Mouse (Mus musculus): ENCODE measurements around the gene Mcm6. TPM values are rescaled to one million over a fixed set of nuclear protein-coding genes. Genes with fewer than 3 reads are reported as not detected.

Gene Mcm6
- total RNA-seq, 2 experiments from 2014 or later = 9.3 to 14.8 TPM

Other genes starting within 250 kb of the Mcm6 start
- 10 to 100 TPM; 37.8 to 41.5 TPM for gene Ubxn4, start 115.7 kb downstream of the Mcm6 start, total RNA-seq (2021)
- under 1 TPM in 1 of 2 experiments, not detected in 1; 0.05 TPM for gene Lct, start 31.3 kb downstream of the Mcm6 start, total RNA-seq (2021)
- 10 to 100 TPM; 53.1 to 56.4 TPM for gene Dars, start 57.7 kb upstream of the Mcm6 start, total RNA-seq (2021)
- 10 to 100 TPM; 11.2 to 19.1 TPM for gene Cxcr4, start 232.6 kb upstream of the Mcm6 start, total RNA-seq (2021)

All from heart, postnatal 14 days (tissue).